Mouse (Mus musculus) gastrocnemius, postnatal 4 days (tissue): ENCODE measurements at regions not wholly inside any gene's neighbourhood (a gene's known extent, or its start where the extent isn't known, plus 50 kb on each side); places are given as distances from the start of the nearest gene placed in this dataset.

Experiments used
- DNase-seq, 2 experiments: peaks; one replicate each; pipeline ENCODE4 v3.0.0; 2021 to 2022; ENCODE audit warnings: low spot score in 2 of 2, mixed read lengths in 2 of 2

DNA sequence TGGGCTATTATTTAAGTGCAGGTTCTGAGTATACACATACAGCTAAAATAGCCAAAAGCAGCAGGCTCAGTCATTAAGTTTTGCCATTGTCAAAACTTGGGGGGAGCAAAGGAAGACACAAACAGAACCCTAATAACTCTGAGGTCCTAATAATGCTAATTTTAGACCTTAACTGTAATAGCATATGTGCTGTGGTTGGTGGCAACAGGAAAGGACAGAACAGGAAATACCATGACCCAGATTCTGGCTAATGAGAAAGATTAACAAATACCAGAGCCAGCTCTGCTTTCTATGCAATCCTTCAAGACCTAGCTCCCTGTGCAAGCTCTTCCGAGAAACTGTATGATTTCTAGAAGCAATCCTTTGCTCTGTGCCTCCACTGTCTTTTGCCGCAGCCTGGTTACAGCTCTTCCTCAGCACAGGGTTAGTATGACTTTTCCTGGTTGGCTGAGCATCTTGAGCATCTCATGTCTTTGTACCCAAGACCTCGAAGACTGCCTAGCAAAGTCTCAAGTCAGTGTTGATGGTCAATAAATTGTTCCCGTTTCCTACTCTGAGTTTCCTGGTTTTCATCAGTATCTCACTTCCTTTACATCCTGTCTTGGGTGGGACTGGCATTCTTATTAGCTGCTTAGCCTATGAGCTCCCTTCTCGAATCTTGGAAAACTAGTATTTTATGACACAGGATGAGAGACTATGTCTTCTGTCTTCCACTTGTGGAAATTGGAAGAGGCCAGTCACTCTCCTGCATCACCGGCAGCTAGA, 49.9 kb upstream of the Eed start:
- no peak for DNase-seq

DNA sequence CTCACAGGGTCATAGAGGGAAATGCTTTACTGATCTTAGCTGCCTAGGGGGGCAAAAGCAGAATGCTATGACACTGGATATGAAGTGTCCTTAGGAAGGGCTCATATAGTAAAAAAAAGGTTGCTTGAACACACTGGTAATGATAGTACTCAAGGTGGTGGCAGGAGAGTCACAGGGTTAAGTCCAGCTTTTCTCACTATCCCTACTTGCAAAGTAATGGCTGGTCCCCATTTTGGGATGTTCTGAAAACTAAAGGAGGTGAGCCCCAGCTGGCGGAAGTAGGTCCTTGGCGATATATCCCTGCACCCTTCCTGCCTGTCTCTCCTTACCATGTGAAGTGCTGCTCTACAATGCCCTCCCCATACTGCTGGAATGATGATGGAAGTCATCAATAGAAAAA, 52.3 kb upstream of the Eed start:
- DNase-seq, result no peak

GRCm38 (mm10) chr7:90033640-90034312, 53.0 kb upstream of the Eed start:
- no peak for DNase-seq

DNA sequence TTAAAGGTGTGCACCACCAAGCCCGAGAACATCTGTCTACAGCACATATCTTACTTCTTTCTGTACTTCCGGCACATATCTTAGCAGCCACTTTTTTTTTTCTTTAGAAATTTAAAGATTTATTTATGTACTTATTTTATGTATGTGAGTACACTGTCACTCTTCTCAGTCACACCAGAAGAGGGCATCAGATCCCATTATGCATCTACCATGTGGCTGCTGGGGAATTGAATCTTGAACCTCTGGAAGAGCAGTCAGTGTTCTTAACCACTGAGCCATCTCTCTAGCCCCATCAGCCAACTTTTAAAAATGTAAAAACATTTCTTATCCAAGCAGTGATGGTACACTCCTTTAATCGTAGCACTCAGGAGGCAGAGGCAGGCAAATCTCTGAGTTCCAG, 53.7 kb upstream of the Eed start:
- no peak for DNase-seq

GRCm38 (mm10) chr7:90035396-90035795, 54.6 kb upstream of the Eed start:
- DNase-seq, result no peak

GRCm38 (mm10) chr7:90037736-90038135, 57.0 kb upstream of the Eed start:
- no peak for DNase-seq

DNA sequence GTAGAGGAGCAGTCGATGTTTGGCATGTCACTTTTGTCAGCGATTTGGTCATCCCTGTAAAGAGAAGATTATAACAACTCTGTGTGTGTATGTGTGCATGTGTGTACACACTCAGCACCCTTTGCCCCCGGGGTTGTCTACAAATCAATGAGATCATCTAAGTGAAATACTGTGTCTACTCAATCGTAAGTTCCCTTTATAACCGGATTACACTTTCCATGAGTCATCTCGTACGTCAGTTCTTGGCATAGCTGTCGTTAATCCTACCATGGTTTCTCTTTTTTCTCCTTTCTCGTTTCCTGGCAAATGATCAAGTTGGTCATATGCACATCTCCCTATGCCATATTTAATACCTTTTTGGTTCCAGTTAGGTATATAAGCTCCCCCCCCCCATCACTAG, 58.7 kb upstream of the Eed start:
- no peak for DNase-seq

GRCm38 (mm10) chr7:90040581-90041340, 60.0 kb upstream of the Eed start:
- DNase-seq, result peak; percentile 28 to 49

- DNase-seq, result peak in 1 of 2 experiments; percentile 18
Measured at GRCm38 (mm10) chr7:90041565-90042024, 60.8 kb upstream of the Eed start.

GRCm38 (mm10) chr7:90042364-90042763, 61.6 kb upstream of the Eed start:
- DNase-seq, result no peak

- no peak for DNase-seq
Measured at GRCm38 (mm10) chr7:90043526-90043925, 62.7 kb upstream of the Eed start.

- DNase-seq, result no peak
Measured at GRCm38 (mm10) chr7:90044100-90044698, 63.4 kb upstream of the Eed start.

GRCm38 (mm10) chr7:90045208-90045800, 64.5 kb upstream of the Eed start:
- DNase-seq, result no peak

DNA sequence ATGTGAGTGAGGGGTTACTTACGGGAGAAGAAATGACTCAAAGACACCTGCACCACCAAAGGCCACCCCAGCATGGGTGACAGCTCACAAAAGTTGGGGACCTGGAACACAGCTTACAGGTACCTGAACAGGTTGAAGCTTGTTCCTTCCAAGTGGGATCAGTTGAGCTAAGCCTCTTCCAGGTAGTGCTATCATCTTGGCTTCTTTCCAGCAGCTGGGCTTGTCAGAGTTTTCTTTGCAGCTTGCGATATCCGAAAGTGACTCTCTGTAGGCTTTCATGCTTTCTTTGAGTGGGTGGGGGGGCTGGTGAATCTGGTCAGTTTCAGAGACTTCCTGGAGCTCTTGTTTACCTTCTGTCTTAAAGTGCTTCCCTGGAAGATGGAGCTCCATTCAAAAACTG, 65.4 kb upstream of the Eed start:
- no peak for DNase-seq

DNA sequence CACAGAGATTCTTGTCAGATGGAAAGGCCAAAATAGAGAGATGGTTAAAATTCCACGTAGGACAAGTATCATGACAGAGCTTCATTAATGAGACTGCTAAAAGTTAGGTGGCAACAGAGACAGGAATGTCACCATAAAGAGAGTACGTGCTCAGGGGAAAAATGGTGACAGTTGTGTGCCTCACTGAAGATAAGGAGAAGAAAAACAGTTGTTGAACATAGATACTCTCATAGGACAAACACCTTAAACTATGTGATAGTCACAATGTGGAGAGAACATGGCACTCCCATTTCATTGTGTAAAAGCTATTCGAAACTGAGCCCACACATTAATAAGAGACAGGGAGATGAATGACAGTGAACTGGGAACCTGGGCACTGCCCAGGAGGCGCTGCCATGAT, 66.1 kb upstream of the Eed start:
- DNase-seq, result no peak

- DNase-seq, result peak in 1 of 2 experiments; percentile 39
Measured at GRCm38 (mm10) chr7:90048401-90049307, 67.9 kb upstream of the Eed start.

DNA sequence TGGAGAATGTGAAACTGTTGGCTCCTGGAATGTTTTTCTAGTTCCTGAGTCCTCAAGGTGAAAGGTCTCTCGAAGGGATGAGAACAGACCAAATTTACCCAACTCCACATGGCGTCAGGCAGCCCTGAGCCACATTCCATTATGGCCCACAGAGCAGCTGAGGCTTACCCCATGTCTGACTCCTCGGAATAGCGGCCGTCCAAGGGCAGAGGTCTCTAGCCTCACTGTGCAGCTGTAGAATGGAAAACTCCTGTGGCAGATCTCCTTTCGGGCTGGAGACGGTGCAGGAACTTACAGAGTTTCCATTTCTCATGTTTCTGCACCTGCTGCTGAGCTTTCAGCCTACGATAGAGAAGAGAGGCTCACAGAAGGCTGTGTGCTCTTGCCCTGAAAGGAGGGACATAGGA, 69.1 kb upstream of the Eed start:
- DNase-seq, result peak in 1 of 2 experiments; percentile 32

DNA sequence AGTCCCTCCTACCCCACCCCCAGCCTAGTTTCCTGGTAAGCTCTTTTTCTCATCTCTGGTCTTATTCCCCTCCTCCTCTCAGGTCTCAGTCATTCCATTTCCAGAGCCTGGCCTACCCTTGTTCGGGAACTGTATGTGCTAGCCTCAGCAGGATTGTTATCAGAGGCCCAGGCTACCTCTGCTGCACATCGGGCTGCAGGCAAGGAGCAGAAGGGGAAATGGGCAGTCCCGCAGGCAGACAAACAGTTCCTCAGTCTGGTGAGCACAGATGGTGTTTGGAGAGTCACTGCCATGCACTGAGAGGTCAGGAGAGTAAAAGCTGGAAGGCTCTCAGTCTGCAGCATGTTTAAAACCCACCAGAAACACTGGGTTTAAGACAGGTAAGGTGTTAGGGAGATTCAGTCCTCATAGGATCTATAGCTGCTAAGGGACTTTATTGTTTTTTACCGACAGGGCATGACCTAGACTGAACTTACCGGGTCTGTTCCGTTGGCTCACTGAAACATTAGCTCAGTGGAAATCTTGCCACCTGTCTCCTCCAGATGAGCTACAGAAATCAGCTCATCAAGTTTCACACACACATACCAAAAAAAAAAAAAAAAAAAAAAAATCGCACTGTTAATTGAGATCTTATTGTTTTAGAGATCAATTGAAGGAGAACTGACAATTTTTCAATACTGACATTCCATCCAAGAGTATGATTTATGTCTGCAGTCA, 74.2 kb upstream of the Eed start:
- DNase-seq, result no peak

DNA sequence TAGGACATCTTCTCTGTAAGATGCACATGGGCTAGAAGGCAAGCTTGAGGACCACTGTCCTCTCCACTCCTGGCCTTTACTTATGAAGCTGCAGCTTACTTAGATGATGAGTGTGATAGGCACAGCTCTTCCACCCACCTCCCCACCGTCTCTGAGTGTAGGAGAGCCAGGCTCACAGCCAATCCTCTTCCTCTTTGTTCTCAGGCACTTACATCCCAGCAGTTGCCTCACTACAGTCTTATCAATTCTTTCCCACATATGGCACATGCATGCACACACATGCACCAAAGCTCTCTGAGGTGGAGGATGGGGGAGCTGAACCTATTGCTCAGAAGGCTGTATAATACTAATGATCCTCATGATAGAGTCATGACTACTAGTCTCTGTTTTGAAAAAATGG, 72.1 kb upstream of the Picalm start:
- no peak for DNase-seq
